Mouse (Mus musculus) embryonic fibroblast, embryonic 13.5 days (primary cell): ENCODE data around the gene Galnt2.

Experiments used
- CTCF ChIP-seq: IDR thresholded peaks from 2 replicates; pipeline ENCODE4 v1.5.1; 2011; ENCODE audit warnings: mild to moderate bottlenecking, control low read depth, low read length, moderate library complexity, borderline replicate concordance; ENCODE audit not compliant: insufficient read depth
- POLR2A ChIP-seq: IDR thresholded peaks from 2 replicates; pipeline ENCODE4 v1.6.1; 2011; ENCODE audit warnings: low read depth, mild to moderate bottlenecking, control low read depth, low read length, moderate library complexity

DNA sequence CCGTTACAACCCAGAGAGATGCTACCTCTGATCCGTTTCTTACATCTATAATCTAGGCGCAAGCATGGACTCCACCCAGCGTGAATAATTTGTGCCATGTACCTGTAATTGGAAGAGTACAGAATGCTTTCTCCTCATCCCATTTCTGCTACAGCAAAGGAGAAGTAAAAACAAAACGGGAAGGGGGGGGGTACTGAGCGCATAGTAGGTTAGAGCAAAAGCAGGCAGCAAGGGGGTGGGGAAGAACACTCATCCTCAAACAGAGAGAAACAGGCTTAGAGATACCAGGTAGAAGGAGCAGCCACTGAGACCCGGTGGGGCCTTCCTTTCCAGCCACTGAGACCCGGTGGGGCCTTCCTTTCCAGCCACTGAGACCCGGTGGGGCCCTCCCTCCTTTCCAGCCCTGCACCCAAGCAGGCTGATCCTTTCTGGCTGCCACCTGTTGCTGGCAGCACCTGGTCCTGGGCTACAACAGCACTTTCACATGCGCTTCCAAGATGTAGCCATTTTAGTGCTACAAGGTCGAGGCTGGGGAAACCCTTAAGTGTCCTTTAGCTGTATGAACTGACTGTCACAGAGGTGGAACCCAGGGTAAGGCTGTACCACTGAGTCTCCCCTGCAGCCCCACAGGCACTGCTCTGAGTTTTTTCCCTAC lies 130.7 kb downstream of the Galnt2 start:
- TF ChIP-seq CTCF (no peak), POLR2A (no peak)
